Mouse (Mus musculus) embryonic facial prominence, embryonic 14.5 days (tissue): ENCODE results near the gene Grpel1. TPM values are rescaled to one million over a fixed set of nuclear protein-coding genes. Genes with fewer than 3 reads are reported as not detected.

Experiments
- ATAC-seq: fragments of 200-750 bp; cut with Nextera tagmentation; 2 replicates; pipeline ENCODE4 v1.8.0; 2017; ENCODE audit warnings: low read depth, moderate number of reproducible peaks, moderate TSS enrichment
- DNase-seq: peaks from one replicate; pipeline ENCODE4 v3.0.0-alpha.2; 2015; ENCODE audit warnings: low spot score
- H3K27ac ChIP-seq: fragments of 300-500 bp; sonication (generic); replicated peaks from 2 replicates; pipeline ENCODE4 v1.5.1; 2014; ENCODE audit warnings: low read depth, mild to moderate bottlenecking, low read length, moderate library complexity
- H3K27me3 ChIP-seq: fragments of 300-500 bp; sonication (generic); replicated peaks from 2 replicates; pipeline ENCODE4 v1.6.1; 2014; ENCODE audit warnings: low read length; ENCODE audit not compliant: control insufficient read depth, insufficient read depth
- H3K36me3 ChIP-seq: fragments of 300-500 bp; sonication (generic); 2 replicates; pipeline ENCODE4 v1.6.1; 2014; ENCODE audit warnings: low read length, mixed read lengths; ENCODE audit not compliant: control insufficient read depth, insufficient read depth
- H3K4me1 ChIP-seq: fragments of 300-500 bp; sonication (generic); 2 replicates; pipeline ENCODE4 v1.6.1; 2014; ENCODE audit warnings: antibody characterized with exemption, low read length; ENCODE audit not compliant: control insufficient read depth, insufficient read depth
- H3K4me2 ChIP-seq: fragments of 300-500 bp; sonication (generic); 2 replicates; pipeline ENCODE4 v1.6.1; 2014; ENCODE audit warnings: low read depth, mild to moderate bottlenecking, low read length, moderate library complexity, mixed read lengths
- H3K4me3 ChIP-seq: fragments of 300-500 bp; sonication (generic); 2 replicates; pipeline ENCODE4 v1.5.1; 2014; ENCODE audit warnings: low read depth, mild to moderate bottlenecking, low read length
- H3K9ac ChIP-seq: fragments of 300-500 bp; sonication (generic); 2 replicates; pipeline ENCODE4 v1.6.1; 2014; ENCODE audit warnings: low read depth, mild to moderate bottlenecking, low read length, moderate library complexity, mixed read lengths
- H3K9me3 ChIP-seq: fragments of 300-500 bp; sonication (generic); 2 replicates; pipeline ENCODE4 v1.6.1; 2016; ENCODE audit warnings: low read length; ENCODE audit not compliant: control insufficient read depth
- WGBS: fragments of 180-500 bp; shearing (Covaris S2); extraction: QIAGEN DNeasy Blood & Tissue Kit; methylation state at CpG from one replicate; pipeline ENCODE4 v1.1.7; 2014; 5-methylcytosine and 5-hydroxymethylcytosine counted together
- polyA plus RNA-seq: library from polyadenylated mRNA; unstranded; fragments of >200 nt; fragmentation: Nextera tagmentation; extraction: Ambion mirVana; gene quantifications from 2 replicates; pipeline ENCODE4 v1.2.1, GENCODE M21; 2014

Gene Grpel1
- polyA plus RNA-seq, 1 experiment from 2014 or later, result 52.7 TPM

GRCm38 (mm10) chr5:36505643-36506042 lies 40.8 kb downstream of the Grpel1 start:
- no peaks in the 10 kb centered on the region for H3K9me3 ChIP-seq
- H3K27ac ChIP-seq, result no peak overlapping the region
- H3K4me1 ChIP-seq, result no peaks in the 10 kb centered on the region
- ATAC-seq (no peak), DNase-seq (no peak)
- H3K9ac ChIP-seq, result no peak overlapping the region
- no peak overlapping the region for H3K4me2 ChIP-seq
- peaks cover 78% of the 10 kb centered on the region for H3K36me3 ChIP-seq
- H3K4me3 ChIP-seq, result no peak overlapping the region
- WGBS, result 80% methylated on average over 5 of the region's 5 CpGs
- H3K27me3 ChIP-seq, result no peaks in the 10 kb centered on the region

GRCm38 (mm10) chr5:36508351-36508750 lies 43.6 kb downstream of the Grpel1 start:
- H3K4me2 ChIP-seq, result no peak overlapping the region
- no peaks in the 10 kb centered on the region for H3K4me1 ChIP-seq
- ATAC-seq (no peak), DNase-seq (no peak)
- 95% methylated on average over 10 of the region's 10 CpGs for WGBS
- no peaks in the 10 kb centered on the region for H3K9me3 ChIP-seq
- H3K4me3 ChIP-seq, result no peak overlapping the region
- no peak overlapping the region for H3K9ac ChIP-seq
- H3K27me3 ChIP-seq, result no peaks in the 10 kb centered on the region
- H3K27ac ChIP-seq, result no peak overlapping the region
- H3K36me3 ChIP-seq, result peaks cover 82% of the 10 kb centered on the region

- H3K4me1 ChIP-seq, result no peaks in the 10 kb centered on the region
- WGBS, result 100% methylated on average over 2 of the region's 2 CpGs
- no peak for DNase-seq
- peaks cover 82% of the 10 kb centered on the region for H3K36me3 ChIP-seq
- no peak overlapping the region for H3K27ac ChIP-seq
- H3K27me3 ChIP-seq, result no peaks in the 10 kb centered on the region
- no peak overlapping the region for H3K4me2 ChIP-seq
- H3K4me3 ChIP-seq, result no peak overlapping the region
- ATAC-seq, result no peak
- no peak overlapping the region for H3K9ac ChIP-seq
- H3K9me3 ChIP-seq, result no peaks in the 10 kb centered on the region
Observed at GRCm38 (mm10) chr5:36510956-36511355, 46.2 kb downstream of the Grpel1 start.

GRCm38 (mm10) chr5:36515126-36515525 lies 50.3 kb downstream of the Grpel1 start:
- 100% methylated on average over 1 of the region's 1 CpGs for WGBS
- Histone ChIP-seq H3K9me3 (no peaks in the 10 kb centered on the region), H3K4me1 (no peaks in the 10 kb centered on the region), H3K36me3 (peaks cover 94% of the 10 kb centered on the region), H3K27me3 (no peaks in the 10 kb centered on the region), H3K4me2 (no peak overlapping the region), H3K4me3 (no peak overlapping the region), H3K27ac (no peak overlapping the region), H3K9ac (no peak overlapping the region)
- ATAC-seq (no peak), DNase-seq (no peak)

GRCm38 (mm10) chr5:36515558-36515957 lies 50.8 kb downstream of the Grpel1 start:
- Histone ChIP-seq H3K27me3 (no peaks in the 10 kb centered on the region), H3K4me2 (no peak overlapping the region), H3K27ac (no peak overlapping the region), H3K4me1 (no peaks in the 10 kb centered on the region), H3K4me3 (no peak overlapping the region), H3K36me3 (peaks cover 94% of the 10 kb centered on the region), H3K9me3 (no peaks in the 10 kb centered on the region), H3K9ac (no peak overlapping the region)
- DNase-seq (no peak), ATAC-seq (no peak)
- WGBS, result 81% methylated on average over 5 of the region's 5 CpGs

GRCm38 (mm10) chr5:36517596-36517995 lies 52.8 kb downstream of the Grpel1 start:
- ATAC-seq (no peak), DNase-seq (no peak)
- Histone ChIP-seq H3K4me3 (no peak overlapping the region), H3K4me2 (no peak overlapping the region), H3K36me3 (peaks cover 94% of the 10 kb centered on the region), H3K4me1 (no peaks in the 10 kb centered on the region), H3K9ac (no peak overlapping the region), H3K27me3 (no peaks in the 10 kb centered on the region), H3K27ac (no peak overlapping the region), H3K9me3 (no peaks in the 10 kb centered on the region)
- 62% methylated on average over 3 of the region's 3 CpGs for WGBS

DNA sequence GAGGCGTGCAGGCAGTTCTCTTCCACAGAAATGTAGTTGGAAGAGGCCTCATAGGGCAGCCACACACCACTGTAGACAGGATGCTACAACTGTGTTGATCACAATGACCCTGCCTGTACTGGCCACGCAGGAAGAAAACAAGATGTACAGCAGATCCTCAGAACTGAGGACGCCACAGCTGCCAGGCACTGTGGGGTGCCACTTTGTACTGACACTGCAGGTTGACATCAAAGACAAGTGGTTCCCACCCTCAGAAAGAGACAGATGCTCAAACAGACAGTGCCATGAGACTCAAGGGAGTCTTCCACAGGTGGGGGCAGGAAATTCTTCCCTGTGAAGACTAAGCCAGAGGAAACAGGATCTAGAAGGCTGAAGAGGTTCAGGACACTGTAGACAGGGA lies 55.0 kb downstream of the Grpel1 start:
- Histone ChIP-seq H3K9me3 (no peaks in the 10 kb centered on the region), H3K36me3 (peaks cover 95% of the 10 kb centered on the region), H3K4me2 (no peak overlapping the region), H3K27ac (no peak overlapping the region), H3K27me3 (no peaks in the 10 kb centered on the region), H3K4me3 (no peak overlapping the region), H3K9ac (no peak overlapping the region), H3K4me1 (no peaks in the 10 kb centered on the region)
- DNase-seq (no peak), ATAC-seq (no peak)
- 88% methylated on average over 3 of the region's 3 CpGs for WGBS

DNA sequence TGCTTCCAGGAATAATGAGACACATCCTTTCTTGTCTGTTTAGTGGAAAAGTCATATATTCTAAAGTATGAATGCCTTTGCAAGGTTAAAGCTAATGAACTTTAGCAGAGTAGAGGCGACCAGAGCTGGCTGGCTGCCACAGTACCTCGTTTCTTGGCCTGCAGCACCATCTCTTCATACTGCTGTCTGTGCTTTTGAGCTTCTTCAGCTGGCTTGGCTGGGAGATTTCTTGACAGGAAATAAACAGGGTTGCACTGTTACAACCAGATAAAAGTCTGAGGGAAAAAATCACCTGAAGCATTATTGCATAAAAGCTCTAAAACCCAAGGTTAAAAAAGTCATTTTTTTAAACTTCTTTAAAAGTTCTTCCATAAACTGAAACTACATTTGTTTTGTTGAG lies 58.0 kb downstream of the Grpel1 start:
- Histone ChIP-seq H3K4me1 (no peaks in the 10 kb centered on the region), H3K4me3 (no peak overlapping the region), H3K4me2 (no peak overlapping the region), H3K27me3 (no peaks in the 10 kb centered on the region), H3K27ac (no peak overlapping the region), H3K36me3 (peaks cover 66% of the 10 kb centered on the region), H3K9ac (no peak overlapping the region), H3K9me3 (no peaks in the 10 kb centered on the region)
- no peak for DNase-seq
- WGBS, result 81% methylated on average over 2 of the region's 2 CpGs
- no peak for ATAC-seq

GRCm38 (mm10) chr5:36523219-36523703 lies 58.5 kb downstream of the Grpel1 start:
- Histone ChIP-seq H3K27me3 (no peaks in the 10 kb centered on the region), H3K4me2 (no peak overlapping the region), H3K36me3 (peaks cover 61% of the 10 kb centered on the region), H3K27ac (no peak overlapping the region), H3K9me3 (no peaks in the 10 kb centered on the region), H3K4me3 (no peak overlapping the region), H3K9ac (no peak overlapping the region), H3K4me1 (no peaks in the 10 kb centered on the region)
- 83% methylated on average over 5 of the region's 5 CpGs for WGBS
- ATAC-seq (no peak), DNase-seq (no peak)
